Mouse (Mus musculus) kidney, adult 2 months (tissue): ENCODE measurements around the gene Hspa14. TPM values are rescaled to one million over a fixed set of nuclear protein-coding genes. Genes with fewer than 3 reads are reported as not detected.
A peak's percentile ranks its signal among the peaks of the same experiment; 100 is the strongest.

ENCODE experiments used
- DNase-seq: peaks from one replicate; pipeline ENCODE4 v3.0.0; 2021
- H3K27ac ChIP-seq: fragments of 200-500 bp; 2 replicates; pipeline ENCODE4 v1.5.1; 2012; ENCODE audit warnings: low read depth, low read length, control low read depth, inconsistent platforms; ENCODE audit not compliant: insufficient read depth
- H3K27me3 ChIP-seq: fragments of 200-500 bp; replicated peaks from 2 replicates; pipeline ENCODE4 v1.6.1; 2012; ENCODE audit warnings: mild to moderate bottlenecking, moderate library complexity, low read length, inconsistent platforms; ENCODE audit not compliant: control insufficient read depth, insufficient read depth
- H3K36me3 ChIP-seq: fragments of 200-500 bp; 2 replicates; pipeline ENCODE4 v1.6.1; 2012; ENCODE audit warnings: mild to moderate bottlenecking, moderate library complexity, low read length, inconsistent platforms; ENCODE audit not compliant: control insufficient read depth, insufficient read depth
- H3K4me1 ChIP-seq: fragments of 200-500 bp; 2 replicates; pipeline ENCODE4 v1.6.1; 2011; ENCODE audit warnings: low read length; ENCODE audit not compliant: control insufficient read depth, insufficient read depth
- H3K4me3 ChIP-seq: fragments of 200-500 bp; 2 replicates; pipeline ENCODE4 v1.5.1; 2011; ENCODE audit warnings: mild to moderate bottlenecking, low read depth, low read length, control low read depth; ENCODE audit not compliant: insufficient read depth
- CTCF ChIP-seq: fragments of 200-500 bp; conservative IDR thresholded peaks from 2 replicates; pipeline ENCODE4 v1.5.1; 2011; ENCODE audit warnings: low read depth, mild to moderate bottlenecking, control low read depth, low read length, moderate library complexity, mixed read lengths; ENCODE audit not compliant: insufficient read depth, insufficient read length
- POLR2A ChIP-seq: fragments of 200-500 bp; IDR thresholded peaks from one replicate; pipeline ENCODE4 v1.6.1; 2011; ENCODE audit warnings: low read depth, low read length, control low read depth
- WGBS: fragments of 180-500 bp; shearing (Covaris S2); methylation state at CpG from one replicate; pipeline ENCODE4 v1.1.7; 2018; 5-methylcytosine and 5-hydroxymethylcytosine counted together
- polyA plus RNA-seq: library from polyadenylated mRNA; depleted of rRNA; stranded (reverse); fragments of >200 nt; gene quantifications from 2 replicates; pipeline ENCODE4 v1.2.3, GENCODE M21; 2012

Gene Hspa14
- polyA plus RNA-seq, 1 experiment = 21.6 TPM

DNA sequence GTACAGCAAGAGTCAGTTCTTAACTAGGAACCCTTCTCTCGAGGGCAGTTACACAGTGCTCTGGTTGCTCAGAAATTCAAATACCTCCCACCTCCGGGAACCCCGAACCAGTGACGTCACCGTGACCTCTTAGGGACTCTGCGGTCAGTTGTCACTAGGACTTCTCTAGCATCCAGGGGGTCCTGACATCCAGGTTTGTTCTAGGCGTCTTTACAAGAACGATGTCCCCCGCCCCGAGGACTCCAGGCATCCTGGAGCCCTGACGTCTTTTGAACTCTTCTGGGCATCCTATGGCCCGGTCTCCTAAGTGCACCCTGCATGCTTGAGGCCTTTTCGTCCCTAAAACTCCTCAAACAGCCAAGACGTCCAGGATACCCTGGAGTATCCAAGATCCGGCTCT, 538 bp downstream of the Hspa14 start:
- peak overlapping the region; percentile 74 for H3K4me3 ChIP-seq
- peak; percentile 23 for DNase-seq
- peaks cover 1% of the 10 kb centered on the region; the same call in 1 of the 2 replicates for H3K36me3 ChIP-seq
- no peak overlapping the region for H3K27ac ChIP-seq
- under 1% methylated on average over 15 of the region's 15 CpGs for WGBS
- no peaks in the 10 kb centered on the region for H3K27me3 ChIP-seq
- TF ChIP-seq POLR2A (no peak), CTCF (no peak)
- no peaks in the 10 kb centered on the region for H3K4me1 ChIP-seq

DNA sequence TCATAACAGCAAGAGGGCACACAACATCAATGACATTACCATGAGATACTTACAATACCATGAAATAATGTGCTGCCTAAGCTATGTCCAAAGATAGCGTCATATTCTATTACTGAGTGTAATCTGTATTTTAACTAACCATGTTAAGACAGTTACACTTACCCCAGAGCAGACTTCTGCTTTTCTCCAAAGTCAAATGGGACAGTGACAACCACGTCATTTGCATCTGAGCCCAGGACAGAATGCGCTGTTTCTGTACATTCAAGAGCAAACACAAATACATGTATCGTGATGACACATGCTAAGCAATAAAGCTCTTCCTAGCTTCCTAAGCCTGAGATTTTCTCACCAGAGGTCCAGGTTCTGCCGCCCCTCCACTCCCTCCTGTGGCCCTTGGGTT, 11.7 kb downstream of the Hspa14 start:
- Histone ChIP-seq H3K27me3 (no peaks in the 10 kb centered on the region), H3K4me1 (no peaks in the 10 kb centered on the region), H3K36me3 (no peaks in the 10 kb centered on the region), H3K4me3 (no peak overlapping the region), H3K27ac (no peak overlapping the region)
- 92% methylated on average over 5 of the region's 5 CpGs for WGBS
- DNase-seq = no peak
- TF ChIP-seq POLR2A = no peak
- TF ChIP-seq CTCF = no peak

DNA sequence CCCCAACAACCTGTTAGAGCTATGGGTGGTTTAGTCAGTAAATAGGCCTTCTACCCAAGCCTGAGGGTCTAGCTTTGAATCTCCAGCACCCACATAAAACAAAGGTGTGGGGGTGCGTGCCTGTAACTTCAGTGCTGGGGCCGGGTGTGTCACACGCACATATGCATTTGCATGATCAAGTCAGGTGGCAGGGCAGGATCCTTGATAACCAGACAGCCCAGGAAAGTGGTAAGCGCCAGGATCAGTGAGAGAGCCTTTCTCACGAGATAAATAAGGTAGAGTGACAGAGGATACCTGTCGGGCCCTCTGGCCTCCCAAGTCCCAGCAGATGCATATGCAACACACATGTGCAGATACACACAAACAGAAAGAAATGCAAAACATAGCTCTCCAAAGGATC, 13.1 kb downstream of the Hspa14 start:
- Histone ChIP-seq H3K27me3 (no peaks in the 10 kb centered on the region), H3K4me1 (no peaks in the 10 kb centered on the region), H3K27ac (no peak overlapping the region), H3K4me3 (no peak overlapping the region), H3K36me3 (no peaks in the 10 kb centered on the region; the same call in 1 of the 2 replicates)
- TF ChIP-seq CTCF = no peak
- no peak for TF ChIP-seq POLR2A
- WGBS = 97% methylated on average over 6 of the region's 6 CpGs
- no peak for DNase-seq

DNA sequence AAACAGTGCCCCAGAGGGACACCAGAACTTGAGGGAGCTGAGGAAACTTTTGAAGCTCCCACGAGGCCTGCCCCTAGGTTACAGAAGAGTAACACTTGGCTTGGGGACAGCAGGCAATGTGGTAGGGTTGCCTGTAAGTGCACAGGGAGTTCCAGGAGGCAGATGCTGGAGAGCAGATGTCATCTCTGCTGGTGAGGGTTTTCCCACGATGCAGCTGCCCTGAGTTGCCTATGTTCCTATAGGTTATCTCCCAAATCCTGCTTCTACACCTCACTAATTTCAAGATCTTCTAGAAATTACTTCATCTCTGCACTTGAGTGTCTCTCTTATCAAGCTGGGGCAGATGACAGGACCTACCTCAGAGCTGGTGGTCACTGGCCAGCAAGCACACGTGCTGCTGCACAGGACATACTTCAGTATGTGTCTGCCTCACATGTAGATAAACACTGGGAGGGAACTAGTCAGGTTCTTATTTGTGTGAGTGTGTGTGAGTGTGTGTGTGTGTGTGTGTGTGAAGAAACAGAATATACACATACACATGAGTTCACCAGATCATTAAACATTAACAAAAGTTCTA, 18.7 kb downstream of the Hspa14 start:
- Histone ChIP-seq H3K4me1 (no peaks in the 10 kb centered on the region), H3K27ac (no peak overlapping the region), H3K27me3 (no peaks in the 10 kb centered on the region), H3K36me3 (no peaks in the 10 kb centered on the region; the same call in none of the 2 replicates), H3K4me3 (no peak overlapping the region)
- DNase-seq = no peak
- TF ChIP-seq CTCF (no peak), POLR2A (no peak)
- 87% methylated on average over 3 of the region's 3 CpGs for WGBS

DNA sequence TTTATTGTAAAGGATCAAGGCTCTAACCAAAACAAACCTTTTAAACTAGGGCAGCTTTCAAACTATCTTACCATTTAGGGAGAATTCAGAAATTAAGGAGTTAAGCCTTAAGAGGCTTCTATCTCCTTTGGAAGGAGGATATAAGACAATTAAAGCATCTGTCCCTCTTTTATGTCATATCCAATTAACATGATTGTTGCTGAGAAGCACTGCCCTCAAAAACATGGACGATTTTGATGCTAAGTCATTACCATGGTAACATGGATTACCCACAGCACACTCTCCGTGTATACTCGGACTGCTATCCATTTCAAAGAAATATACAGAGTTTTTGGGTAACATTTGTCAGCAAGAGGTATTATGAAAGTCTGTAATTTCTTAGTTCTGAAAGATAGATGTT, 22.8 kb downstream of the Hspa14 start:
- no peaks in the 10 kb centered on the region for H3K4me1 ChIP-seq
- H3K36me3 ChIP-seq = peaks cover 1% of the 10 kb centered on the region
- WGBS = 90% methylated on average over 3 of the region's 3 CpGs
- no peak overlapping the region for H3K4me3 ChIP-seq
- DNase-seq = no peak
- TF ChIP-seq CTCF (no peak), POLR2A (no peak)
- H3K27me3 ChIP-seq = no peaks in the 10 kb centered on the region
- H3K27ac ChIP-seq = no peak overlapping the region

DNA sequence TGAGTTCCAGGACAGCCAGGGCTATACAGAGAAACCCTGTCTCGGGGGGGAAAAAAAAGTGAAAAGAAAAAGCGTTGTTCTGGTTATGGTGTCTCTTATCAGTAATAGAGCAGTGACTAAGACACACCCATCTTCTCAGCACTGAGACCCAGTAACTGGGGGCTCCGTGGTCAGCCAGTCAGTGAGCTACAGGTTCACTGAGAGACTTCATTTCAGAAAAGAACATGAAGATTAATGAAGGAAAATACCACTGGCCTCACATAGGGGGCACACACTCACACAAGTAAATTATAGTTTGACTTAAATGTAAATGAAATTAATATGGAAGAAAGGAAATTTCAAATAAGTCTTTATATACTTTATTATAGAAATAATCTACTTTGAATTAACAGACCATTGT, 32.4 kb downstream of the Hspa14 start:
- no peaks in the 10 kb centered on the region for H3K36me3 ChIP-seq
- H3K4me3 ChIP-seq = no peak overlapping the region
- no peaks in the 10 kb centered on the region for H3K27me3 ChIP-seq
- no peaks in the 10 kb centered on the region for H3K4me1 ChIP-seq
- DNase-seq = no peak
- 89% methylated on average over 3 of the region's 3 CpGs for WGBS
- H3K27ac ChIP-seq = no peak overlapping the region
- no peak for TF ChIP-seq POLR2A
- TF ChIP-seq CTCF = no peak

DNA sequence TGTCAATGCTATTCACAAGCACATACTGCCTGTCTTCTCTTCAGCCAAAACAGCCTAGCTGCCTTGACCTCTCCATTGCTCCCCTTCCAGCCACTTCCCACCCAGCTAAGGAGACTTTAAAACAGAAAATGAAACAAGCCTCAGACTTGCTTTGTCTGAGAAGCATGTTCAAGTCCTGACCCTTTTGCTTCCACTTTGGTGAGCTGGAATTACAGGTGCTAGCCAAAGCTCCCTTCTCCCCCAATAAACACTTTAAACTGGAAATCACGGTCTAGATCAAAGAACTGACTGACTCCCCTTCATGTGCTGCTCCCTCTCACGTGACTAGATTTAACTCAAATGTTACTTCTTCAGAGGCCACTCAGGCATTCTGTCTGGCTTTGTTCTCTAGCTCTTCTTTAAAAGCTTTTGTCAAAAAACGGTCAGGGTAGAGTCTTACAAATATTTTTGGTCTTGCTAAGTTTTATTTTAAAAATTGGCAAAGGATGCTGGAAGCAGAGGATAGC, 36.8 kb downstream of the Hspa14 start:
- no peak overlapping the region for H3K27ac ChIP-seq
- DNase-seq = no peak

More for the DNA sequence above, 36.8 kb downstream of the Hspa14 start:
- Histone ChIP-seq H3K36me3 (no peaks in the 10 kb centered on the region), H3K27me3 (no peaks in the 10 kb centered on the region), H3K4me3 (no peak overlapping the region), H3K4me1 (peaks cover 4% of the 10 kb centered on the region; the same call in 1 of the 2 replicates)
- TF ChIP-seq CTCF = no peak
- TF ChIP-seq POLR2A = no peak
- WGBS = 69% methylated on average over 3 of the region's 3 CpGs
